Mouse (Mus musculus) gastrocnemius, postnatal 10 days (tissue): ENCODE data around the gene Ints3. TPM values are rescaled to one million over a fixed set of nuclear protein-coding genes. Genes with fewer than 3 reads are reported as not detected.
A peak's percentile ranks its signal among the peaks of the same experiment; 100 is the strongest.

Experiments used
- DNase-seq: peaks from one replicate; pipeline ENCODE4 v3.0.0; 2021; ENCODE audit warnings: mixed read lengths
- long read RNA-seq, 2 experiments: library from polyadenylated mRNA; stranded (forward); transcript quantifications; one replicate each; pipeline ENCODE4 v2.0.0; 2021
- total RNA-seq, 2 experiments: library from RNA; stranded (reverse); gene quantifications; 2 replicates each; pipeline ENCODE4 v1.2.3; 2021

Ints3 gene
- total RNA-seq, result 10 to 100 TPM; 18.4 to 24.3 TPM
- long read RNA-seq, experiment 1, full-length matches to known transcripts, result 16 of 30 reads
- long read RNA-seq, experiment 1, partial matches to known transcripts, result 3 of 30 reads
- long read RNA-seq, experiment 1, other reads (novel, unspliced or antisense), result 11 of 30 reads
- long read RNA-seq, experiment 2, full-length matches to known transcripts, result 11 of 14 reads
- long read RNA-seq, experiment 2, partial matches to known transcripts, result 1 of 14 reads
- long read RNA-seq, experiment 2, other reads (novel, unspliced or antisense), result 2 of 14 reads

- DNase-seq, result peak; percentile 98
Measured at GRCm38 (mm10) chr3:90433381-90434020, at the start of gene Ints3. TSS of gene Ints3 (minus strand) at chr3:90433622.

DNA sequence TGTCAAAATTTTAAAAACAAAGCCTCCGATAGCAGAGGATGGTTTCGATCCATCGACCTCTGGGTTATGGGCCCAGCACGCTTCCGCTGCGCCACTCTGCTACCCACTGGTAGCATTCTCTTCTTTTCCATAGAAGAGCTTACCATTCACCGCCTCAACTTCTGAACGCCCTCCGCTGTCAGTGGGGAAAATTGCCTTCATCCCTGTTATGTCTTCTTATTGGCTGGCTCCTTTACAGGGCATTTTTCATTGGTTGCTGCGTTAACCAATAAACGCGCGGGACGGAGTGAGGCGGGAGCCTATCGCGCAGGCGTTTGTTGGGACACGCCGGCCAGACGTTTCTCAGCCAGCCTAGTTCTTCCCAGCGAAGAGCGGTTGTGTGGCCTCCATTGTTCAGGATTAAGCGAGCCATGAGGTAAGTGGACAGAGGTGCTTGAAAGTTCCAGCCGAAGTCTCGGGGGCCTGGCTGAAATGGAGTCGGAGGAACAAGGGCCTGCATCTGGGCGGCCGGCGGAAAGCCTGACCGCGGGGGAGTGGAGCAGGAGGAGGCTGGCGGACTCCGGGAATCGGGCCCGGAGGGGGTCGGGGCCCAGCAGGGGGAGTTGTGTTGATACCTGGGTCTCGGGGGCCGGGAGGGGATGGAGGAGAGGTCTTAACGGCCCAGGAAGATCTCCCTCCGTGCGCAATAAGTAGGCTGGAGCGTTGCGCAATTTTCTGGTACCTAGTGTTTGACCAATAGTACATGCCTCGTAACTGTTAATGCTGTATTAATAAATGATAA lies 42.6 kb upstream of the Ints3 start, which contains the start of gene Ilf2:
TSS of gene Ilf2 (plus strand) at position 296 of the 781 bp plus-strand sequence.
- peak; percentile 90 for DNase-seq

DNA sequence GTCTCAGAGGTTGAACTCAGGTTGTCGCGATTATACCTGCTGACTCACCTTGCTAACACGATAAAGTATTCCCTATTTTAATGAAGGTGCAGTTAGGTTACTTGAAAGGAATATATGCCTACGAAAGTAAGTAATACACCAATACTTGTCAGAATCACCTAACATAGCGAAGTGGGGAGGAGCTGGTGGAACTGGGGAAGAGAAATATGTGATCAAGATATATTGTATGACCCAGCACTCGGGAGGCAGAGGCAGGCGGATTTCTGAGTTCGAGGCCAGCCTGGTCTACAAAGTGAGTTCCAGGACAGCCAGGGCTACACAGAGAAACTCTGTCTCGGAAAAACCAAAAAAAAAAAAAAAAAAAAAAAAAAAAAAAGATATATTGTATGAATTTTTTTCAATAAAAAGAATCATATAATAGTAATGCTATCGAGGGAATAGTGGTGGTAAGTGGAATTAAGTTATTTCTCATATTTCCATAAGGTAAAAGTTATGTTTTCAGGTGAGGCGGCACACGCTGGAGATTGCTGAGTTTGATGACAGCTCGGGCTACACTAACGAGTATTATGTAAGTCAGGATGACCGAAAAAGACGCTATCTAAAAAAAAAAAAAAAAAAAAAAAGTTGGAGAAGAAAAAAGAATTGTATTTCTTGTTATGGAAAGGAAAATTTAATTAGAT lies 41.9 kb upstream of the Ints3 start:
- no peak for DNase-seq

DNA sequence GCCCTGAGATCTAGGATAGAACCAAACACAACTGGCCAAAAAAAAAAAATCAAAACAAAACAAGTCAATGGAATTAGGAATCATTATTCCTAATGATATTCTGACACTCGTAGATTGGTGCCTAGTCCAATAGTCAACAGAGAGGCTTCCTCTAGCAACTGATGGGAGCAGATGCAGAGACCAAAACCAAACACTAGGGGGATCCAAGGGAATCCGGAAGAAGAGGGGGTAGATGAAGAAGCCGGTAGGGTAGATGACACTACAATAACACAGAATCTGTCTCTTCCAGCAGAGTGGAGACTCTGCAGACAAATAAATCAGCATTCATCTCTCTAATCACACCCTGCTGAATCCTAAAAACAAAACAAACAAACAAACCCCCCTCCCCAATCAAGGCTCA lies 38.8 kb upstream of the Ints3 start:
- DNase-seq, result peak; percentile 26

DNA sequence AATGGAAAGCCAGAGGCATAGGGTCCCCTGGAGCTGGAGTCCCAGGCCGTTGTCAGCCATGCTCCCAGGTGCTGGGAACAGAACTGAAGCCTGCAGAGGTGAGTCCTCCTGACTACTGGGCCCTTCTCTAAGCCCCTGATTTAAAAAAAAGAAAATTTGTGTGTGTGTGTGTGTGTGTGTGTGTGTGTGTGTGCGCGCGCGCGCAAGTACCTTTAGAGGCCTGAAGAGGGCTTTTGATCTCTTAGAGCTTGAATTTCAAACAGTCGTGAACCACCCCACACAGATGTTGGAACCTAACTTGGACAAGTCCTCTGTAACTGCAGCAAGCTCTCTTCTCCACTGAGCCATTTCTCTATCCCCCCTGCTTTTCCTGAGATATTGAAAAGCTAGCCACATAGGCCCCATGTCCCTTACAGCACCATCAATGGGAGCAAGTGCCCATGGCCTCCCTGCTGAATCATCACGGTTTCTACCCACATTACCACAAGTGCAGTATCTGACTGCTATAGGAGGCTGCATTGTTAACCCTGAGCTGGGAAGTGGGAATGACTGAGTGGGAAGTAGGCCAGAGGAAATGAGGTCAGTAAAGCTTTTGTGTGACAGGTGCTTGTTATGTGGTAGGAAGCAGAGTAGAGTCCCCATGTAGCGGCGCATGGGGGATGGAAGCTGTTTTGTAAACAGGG lies 34.3 kb upstream of the Ints3 start:
- DNase-seq, result no peak

DNA sequence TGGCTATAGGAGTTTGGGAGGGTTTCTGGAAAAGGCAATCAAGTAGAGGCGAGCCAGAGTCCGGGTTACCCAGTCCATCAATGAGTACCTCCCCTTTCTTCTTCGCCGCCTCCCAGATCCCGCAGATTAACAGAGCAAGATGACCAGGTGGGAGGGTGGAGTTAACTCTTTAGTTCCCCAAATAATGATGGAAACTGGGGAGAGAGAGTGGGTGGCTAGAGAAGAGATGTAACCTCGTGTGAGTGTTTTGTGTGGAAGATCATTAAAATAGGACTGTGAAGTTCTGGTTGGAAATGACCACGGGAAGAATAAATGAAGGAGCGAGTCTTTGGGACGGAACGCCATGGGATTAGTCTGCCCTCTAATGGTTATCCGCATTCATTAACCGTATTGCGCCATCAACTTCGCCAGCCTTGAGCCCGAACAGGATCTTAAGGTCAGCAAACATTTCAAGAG lies 32.9 kb upstream of the Ints3 start:
- peak; percentile 42 for DNase-seq

- peak; percentile 61 for DNase-seq
Measured at GRCm38 (mm10) chr3:90465686-90466310, 32.4 kb upstream of the Ints3 start, which contains the start of gene Npr1. TSS of gene Npr1 (minus strand) at chr3:90465866.

DNA sequence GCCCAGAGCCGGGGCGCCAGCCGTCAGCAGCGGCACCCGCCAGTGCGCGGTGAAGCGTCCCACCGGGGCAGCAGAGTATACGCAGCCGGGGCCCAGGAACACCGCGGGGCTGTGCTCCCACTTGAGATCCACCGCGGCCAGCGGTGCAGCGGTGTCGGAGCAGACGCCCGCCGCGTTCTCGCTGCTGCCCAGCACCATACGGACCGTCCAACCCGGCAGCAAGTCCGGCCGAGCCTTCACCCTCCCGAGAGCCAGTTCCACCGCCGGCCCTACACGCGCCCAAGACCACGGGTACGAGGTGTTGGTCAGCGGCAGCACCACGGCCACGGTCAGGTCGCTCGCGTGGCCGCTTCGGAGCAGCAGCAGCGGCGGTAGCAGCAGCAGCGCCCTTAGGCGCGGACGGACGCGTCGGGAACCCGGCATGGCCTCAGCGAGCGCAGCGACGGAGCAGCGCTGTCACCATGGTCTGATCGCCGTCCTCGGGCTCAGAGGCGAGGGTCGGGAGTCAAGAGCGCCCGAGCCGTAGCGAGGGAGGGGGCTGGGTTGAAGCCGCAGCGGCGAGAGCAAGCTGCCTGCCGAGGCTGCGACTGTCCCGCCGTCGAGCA lies 31.8 kb upstream of the Ints3 start:
- DNase-seq, result peak; percentile 49

DNA sequence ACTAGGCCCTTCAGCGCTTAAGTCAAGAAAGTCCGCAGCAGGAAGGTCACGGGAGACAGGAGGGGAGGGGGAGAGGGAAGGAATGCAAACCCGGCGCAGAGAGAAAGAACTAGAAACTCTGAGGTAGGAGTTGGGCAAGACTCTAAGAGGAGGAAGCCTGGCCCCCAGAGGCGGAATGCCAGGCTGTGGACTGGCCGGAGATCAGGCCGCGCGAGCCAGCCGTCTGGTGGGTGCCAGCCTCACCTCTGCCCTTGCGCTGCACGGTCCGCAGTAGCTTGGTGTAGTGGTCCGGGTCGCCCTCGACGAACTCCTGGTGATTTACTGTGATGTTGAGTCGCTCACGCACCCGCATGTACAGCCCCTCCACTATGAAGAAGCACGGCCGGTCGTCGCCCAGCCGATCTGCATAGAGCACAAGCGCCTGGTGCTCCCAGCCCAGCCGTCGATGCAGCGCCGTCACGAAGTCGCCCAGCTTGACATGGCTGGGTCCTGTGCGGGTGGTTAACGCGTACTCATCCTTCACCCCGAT lies 31.2 kb upstream of the Ints3 start:
- DNase-seq, result peak; percentile 50

DNA sequence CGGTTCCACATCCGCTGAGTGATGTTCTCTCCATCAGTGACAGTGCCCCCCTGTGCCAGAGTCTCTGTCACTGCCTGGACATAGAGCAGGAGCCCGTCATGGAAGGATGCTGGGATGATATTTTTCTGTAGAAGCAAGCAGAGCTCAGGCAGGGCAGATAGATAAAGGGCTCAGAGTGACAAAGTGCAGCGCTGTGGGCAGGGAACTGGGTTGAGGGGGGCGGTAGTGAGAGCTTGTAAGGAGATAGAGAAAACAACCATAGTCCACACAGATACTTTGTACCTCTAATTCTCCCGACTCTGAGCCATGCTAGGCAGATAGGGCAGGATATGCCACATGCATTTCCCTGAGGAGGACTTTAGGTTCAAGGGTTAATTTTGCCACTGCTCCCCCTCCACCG lies 29.2 kb upstream of the Ints3 start:
- no peak for DNase-seq

- no peak for DNase-seq
Measured at GRCm38 (mm10) chr3:90461935-90462334, 28.5 kb upstream of the Ints3 start.

DNA sequence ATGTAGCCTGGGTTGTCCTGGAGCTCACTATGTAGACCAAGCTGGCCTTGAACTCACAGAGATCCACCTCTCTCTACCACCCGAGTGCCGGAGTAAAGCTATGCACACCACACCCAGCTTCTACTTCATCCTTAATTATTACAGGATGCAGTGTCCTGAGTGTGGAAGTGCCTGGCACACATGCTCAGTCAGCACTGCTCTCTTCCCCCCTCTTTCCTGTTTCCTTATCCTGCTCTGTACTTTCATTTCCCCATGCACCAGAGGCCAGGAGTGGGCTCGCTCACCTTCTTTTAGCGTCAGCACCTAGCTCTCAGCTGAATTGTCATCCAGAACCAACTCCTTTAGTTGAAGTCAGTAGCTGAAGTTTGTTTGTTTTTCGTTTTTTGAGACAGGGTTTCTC lies 26.9 kb upstream of the Ints3 start:
- DNase-seq, result no peak

DNA sequence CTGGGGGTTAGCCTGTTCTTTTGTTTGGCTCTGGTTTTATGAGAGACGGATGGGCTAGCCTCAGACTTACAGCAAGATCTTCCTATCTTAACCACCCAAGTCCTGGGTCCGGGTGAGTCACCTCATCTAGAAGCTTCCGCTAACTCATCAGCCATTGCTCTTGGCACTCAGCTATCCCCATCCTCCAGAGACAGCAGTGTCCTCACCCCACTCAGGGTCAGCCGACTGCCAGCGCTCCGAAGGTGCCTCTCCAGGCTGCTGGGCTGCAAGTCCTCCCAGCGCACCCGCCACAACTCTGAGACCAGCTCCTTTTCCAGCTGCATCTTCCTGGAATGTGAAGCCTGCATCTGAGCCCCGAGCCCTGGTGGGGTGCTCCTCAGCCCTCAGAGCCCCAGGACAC lies 26.3 kb upstream of the Ints3 start:
- DNase-seq, result no peak

GRCm38 (mm10) chr3:90454931-90455330 lies 21.5 kb upstream of the Ints3 start:
- no peak for DNase-seq

DNA sequence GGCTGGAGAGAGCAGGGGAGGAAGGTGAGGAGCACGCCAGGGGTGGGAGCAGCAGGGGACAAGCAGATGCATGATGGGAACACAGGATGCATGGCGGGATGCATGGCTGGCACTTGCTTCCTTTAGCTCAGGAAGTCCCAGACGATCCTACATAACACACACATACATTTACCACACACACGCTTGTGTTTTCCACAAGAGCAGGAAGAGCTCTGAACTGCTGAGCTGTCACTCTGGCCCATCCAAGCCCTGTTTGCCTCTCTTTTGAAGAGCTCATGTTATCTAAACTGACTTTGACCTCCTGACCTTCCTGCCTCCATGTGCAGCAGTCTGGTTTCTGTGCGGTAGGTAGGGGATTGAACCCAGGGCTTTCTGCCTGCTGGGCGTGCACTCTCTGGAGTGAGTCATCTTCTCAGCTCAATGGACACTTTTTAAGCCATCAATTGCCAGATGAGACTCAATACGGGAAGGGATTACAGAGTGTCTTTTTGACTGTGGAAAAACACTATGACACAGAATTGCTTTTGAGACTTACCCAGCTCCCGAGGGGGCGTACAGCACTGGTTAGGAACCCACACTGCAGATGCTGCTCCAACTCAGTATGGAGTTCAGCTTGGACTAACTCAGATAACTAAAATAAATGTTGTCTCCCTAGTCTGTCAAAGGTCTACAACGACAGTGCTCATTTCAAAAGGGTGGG lies 18.1 kb upstream of the Ints3 start:
- no peak for DNase-seq

DNA sequence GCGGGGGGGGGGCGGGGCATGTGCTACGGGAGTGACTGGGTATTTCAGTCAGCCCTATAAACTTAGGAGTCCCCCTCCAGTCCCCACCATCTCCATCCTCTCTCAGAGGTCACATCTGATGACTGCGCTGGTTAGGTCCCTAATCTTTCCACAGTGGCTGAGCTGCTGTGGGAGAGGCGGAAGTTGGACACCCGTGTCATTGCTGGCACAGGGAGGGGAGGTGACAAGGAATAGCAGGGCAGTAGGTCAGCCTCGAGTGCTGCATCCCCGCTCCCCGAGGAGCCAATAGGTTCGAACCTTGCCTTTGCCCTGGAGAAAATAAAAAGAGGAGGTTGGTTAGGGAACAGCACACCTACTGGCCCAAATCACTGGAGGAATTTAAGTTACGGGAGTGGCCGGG lies 17.5 kb upstream of the Ints3 start:
- no peak for DNase-seq

DNA sequence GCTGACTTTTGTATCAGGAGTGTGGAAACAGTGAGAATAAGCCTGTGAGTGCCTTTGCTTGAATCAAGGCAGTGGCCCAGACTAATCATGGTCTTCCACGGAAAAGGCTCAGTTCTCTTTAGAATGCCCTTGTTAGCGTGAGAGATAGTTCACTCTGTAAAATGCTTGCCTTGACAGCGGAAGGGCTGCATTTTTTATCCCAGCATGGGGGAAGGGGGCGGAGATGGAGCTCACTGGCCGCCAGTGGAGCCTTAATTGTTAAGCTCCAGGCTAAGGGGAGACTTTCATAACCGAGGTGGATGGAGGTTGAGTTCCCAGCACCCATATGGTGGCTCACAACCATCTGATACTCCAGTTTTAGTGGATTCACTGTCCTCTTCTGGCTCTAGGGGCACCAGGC lies 15.2 kb upstream of the Ints3 start:
- DNase-seq, result no peak

- DNase-seq, result no peak
Measured at GRCm38 (mm10) chr3:90447123-90447494, 13.7 kb upstream of the Ints3 start.

- DNase-seq, result peak; percentile 85
Measured at GRCm38 (mm10) chr3:90446389-90447122, 13.1 kb upstream of the Ints3 start.
